Mouse (Mus musculus) forebrain, embryonic 14.5 days (tissue): ENCODE measurements at regions not wholly inside any gene's neighbourhood (a gene's known extent, or its start where the extent isn't known, plus 50 kb on each side); places are given as distances from the start of the nearest gene placed in this dataset.

Source experiments
- ATAC-seq: fragments of 200-750 bp; cut with Nextera tagmentation; 2 replicates; pipeline ENCODE4 v1.8.0; 2017; ENCODE audit warnings: mild to moderate bottlenecking, moderate library complexity
- DNase-seq: peaks from one replicate; pipeline ENCODE4 v3.0.0-alpha.2; 2015; ENCODE audit warnings: low spot score
- H3K27ac ChIP-seq: fragments of 300-500 bp; sonication (generic); 2 replicates; pipeline ENCODE4 v1.5.1; 2014; ENCODE audit warnings: low read depth, mild to moderate bottlenecking, control low read depth, low read length, moderate library complexity
- H3K27me3 ChIP-seq: fragments of 300-500 bp; sonication (generic); replicated peaks from 2 replicates; pipeline ENCODE4 v1.6.1; 2014; ENCODE audit warnings: low read length, control low read depth, mixed read lengths; ENCODE audit not compliant: control insufficient read depth, insufficient read depth
- H3K36me3 ChIP-seq: fragments of 300-500 bp; sonication (generic); 2 replicates; pipeline ENCODE4 v1.6.1; 2014; ENCODE audit warnings: low read length, control low read depth; ENCODE audit not compliant: control insufficient read depth, insufficient read depth
- H3K4me1 ChIP-seq: fragments of 300-500 bp; sonication (generic); 2 replicates; pipeline ENCODE4 v1.6.1; 2014; ENCODE audit warnings: antibody characterized with exemption, low read length, control low read depth; ENCODE audit not compliant: control insufficient read depth, insufficient read depth
- H3K4me2 ChIP-seq: fragments of 300-500 bp; sonication (generic); 2 replicates; pipeline ENCODE4 v1.6.1; 2014; ENCODE audit warnings: mild to moderate bottlenecking, control low read depth, low read length
- H3K4me3 ChIP-seq: fragments of 300-500 bp; sonication (generic); 2 replicates; pipeline ENCODE4 v1.5.1; 2014; ENCODE audit warnings: low read depth, low read length, control low read depth
- H3K9ac ChIP-seq: fragments of 300-500 bp; sonication (generic); 2 replicates; pipeline ENCODE4 v1.6.1; 2014; ENCODE audit warnings: mild to moderate bottlenecking, low read length, control low read depth, moderate library complexity
- H3K9me3 ChIP-seq: fragments of 300-500 bp; sonication (generic); replicated peaks from 2 replicates; pipeline ENCODE4 v1.6.1; 2016; ENCODE audit warnings: low read length, control low read depth, mixed read lengths; ENCODE audit not compliant: control insufficient read depth
- WGBS: fragments of 180-500 bp; shearing (Covaris S2); extraction: QIAGEN DNeasy Blood & Tissue Kit; methylation state at CpG from one replicate; pipeline ENCODE4 v1.1.7; 2014; 5-methylcytosine and 5-hydroxymethylcytosine counted together

GRCm38 (mm10) chr16:93461406-93462285 lies 142.2 kb downstream of the Setd4 start:
- H3K4me2 ChIP-seq, result no peak overlapping the region
- H3K27me3 ChIP-seq, result no peaks in the 10 kb centered on the region
- 90% methylated on average over 27 of the region's 27 CpGs for WGBS
- H3K36me3 ChIP-seq, result no peaks in the 10 kb centered on the region
- no peak overlapping the region for H3K27ac ChIP-seq
- DNase-seq, result no peak
- H3K4me1 ChIP-seq, result no peaks in the 10 kb centered on the region
- H3K9ac ChIP-seq, result no peak overlapping the region
- no peak for ATAC-seq
- H3K4me3 ChIP-seq, result no peak overlapping the region
- H3K9me3 ChIP-seq, result no peaks in the 10 kb centered on the region

DNA sequence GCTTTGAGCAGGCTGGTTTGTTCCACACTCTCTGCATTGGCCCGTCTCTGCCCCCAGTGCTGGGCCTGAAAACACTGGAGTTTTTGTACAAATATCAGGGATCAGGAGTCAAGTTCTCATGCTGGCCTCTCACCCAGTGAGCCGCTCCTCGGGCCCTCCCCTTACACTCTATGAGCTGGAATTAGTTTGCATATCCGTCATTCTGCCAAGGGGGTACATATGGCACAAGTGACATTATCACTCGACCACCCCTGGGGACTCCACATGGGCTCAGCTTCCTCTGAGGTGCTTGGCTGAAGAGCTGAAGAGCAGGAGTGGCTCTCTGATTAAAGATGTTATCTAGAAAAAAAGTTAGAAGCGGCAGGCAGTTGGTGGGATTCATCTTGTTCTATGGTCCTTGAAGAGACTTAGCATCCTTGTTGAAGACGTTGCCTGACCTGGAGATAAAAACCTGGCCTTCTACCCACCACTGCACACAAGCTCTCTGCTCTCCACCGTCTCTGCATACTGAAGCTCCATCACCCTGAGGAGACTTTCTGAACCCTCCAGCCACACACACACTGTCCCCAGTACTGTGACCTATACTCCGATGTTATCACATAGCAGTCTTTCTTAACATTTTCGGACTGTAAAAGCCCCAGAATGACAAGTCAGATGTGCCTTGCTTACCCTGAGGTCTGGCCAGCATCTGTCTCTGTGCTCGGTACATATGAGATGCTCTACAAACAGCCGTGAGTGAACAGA lies 144.2 kb downstream of the Setd4 start:
- H3K4me1 ChIP-seq, result no peaks in the 10 kb centered on the region
- no peaks in the 10 kb centered on the region for H3K27me3 ChIP-seq
- no peak overlapping the region for H3K9ac ChIP-seq
- ATAC-seq, result peak; percentile 60; the same call in 1 of the 2 replicates
- WGBS, result 56% methylated on average over 12 of the region's 12 CpGs
- no peak overlapping the region for H3K27ac ChIP-seq
- no peak overlapping the region for H3K4me3 ChIP-seq
- H3K9me3 ChIP-seq, result no peaks in the 10 kb centered on the region
- no peak for DNase-seq
- no peaks in the 10 kb centered on the region for H3K36me3 ChIP-seq
- H3K4me2 ChIP-seq, result no peak overlapping the region

- no peaks in the 10 kb centered on the region for H3K36me3 ChIP-seq
- WGBS, result 40% methylated on average over 24 of the region's 25 CpGs
- H3K4me2 ChIP-seq, result peak overlapping the region; percentile 28; the same call in 1 of the 2 replicates
- no peaks in the 10 kb centered on the region for H3K9me3 ChIP-seq
- H3K4me1 ChIP-seq, result no peaks in the 10 kb centered on the region
- H3K4me3 ChIP-seq, result no peak overlapping the region
- H3K27me3 ChIP-seq, result no peaks in the 10 kb centered on the region
- ATAC-seq (peak; percentile 81; the same call in 1 of the 2 replicates), DNase-seq (peak; percentile 79)
- H3K9ac ChIP-seq, result peak overlapping the region; percentile 37; the same call in 1 of the 2 replicates
- peak overlapping the region; percentile 71; the same call in 1 of the 2 replicates for H3K27ac ChIP-seq
Observed at GRCm38 (mm10) chr16:93458598-93459496, 145.0 kb downstream of the Setd4 start.

- Histone ChIP-seq H3K36me3 (no peaks in the 10 kb centered on the region), H3K4me3 (no peak overlapping the region), H3K9ac (no peak overlapping the region), H3K27me3 (no peaks in the 10 kb centered on the region), H3K4me2 (no peak overlapping the region), H3K4me1 (no peaks in the 10 kb centered on the region), H3K27ac (no peak overlapping the region), H3K9me3 (no peaks in the 10 kb centered on the region)
- no peak for ATAC-seq
- DNase-seq, result no peak
- WGBS, result 87% methylated on average over 20 of the region's 20 CpGs
Observed at GRCm38 (mm10) chr16:93458011-93458585, 145.8 kb downstream of the Setd4 start.

DNA sequence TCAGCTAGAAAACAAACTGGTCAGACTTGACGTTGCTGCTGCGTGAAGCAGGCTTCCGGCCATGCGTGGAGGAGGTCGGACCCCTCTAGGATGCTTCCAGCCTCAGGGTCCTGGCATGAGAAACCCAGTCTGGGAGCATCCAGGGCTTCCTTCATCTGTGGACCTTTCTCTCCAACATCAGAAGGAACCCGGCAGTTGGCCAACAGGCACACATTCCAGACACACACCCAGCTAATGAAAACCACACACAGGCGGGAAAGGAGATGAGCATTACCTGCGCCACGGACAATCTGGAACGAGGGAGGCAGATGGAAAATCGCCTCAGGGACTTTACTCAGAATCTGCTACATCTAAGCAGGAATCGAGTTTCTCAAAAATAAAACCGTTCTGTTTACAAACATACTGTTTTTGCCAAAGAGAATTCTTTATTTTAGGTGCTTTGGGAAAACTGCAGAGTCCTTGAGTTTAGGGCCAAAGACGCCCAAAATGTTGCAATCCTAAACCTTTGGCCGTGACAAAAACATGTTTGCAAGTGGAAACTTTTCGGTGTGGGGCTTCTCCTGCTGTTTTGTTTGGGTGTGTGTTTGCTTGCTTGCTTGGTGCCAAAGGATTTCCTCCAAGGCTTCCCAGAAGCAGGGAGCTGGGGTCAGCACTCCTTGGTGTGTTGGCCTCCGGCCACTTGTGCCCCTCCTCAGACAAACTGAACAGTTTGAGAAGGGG lies 147.0 kb downstream of the Setd4 start:
- Histone ChIP-seq H3K27me3 (no peaks in the 10 kb centered on the region), H3K27ac (no peak overlapping the region), H3K36me3 (no peaks in the 10 kb centered on the region), H3K4me1 (no peaks in the 10 kb centered on the region), H3K9ac (no peak overlapping the region), H3K9me3 (no peaks in the 10 kb centered on the region), H3K4me3 (no peak overlapping the region), H3K4me2 (no peak overlapping the region)
- 89% methylated on average over 17 of the region's 17 CpGs for WGBS
- no peak for DNase-seq
- ATAC-seq, result no peak

GRCm38 (mm10) chr16:93454080-93454997 lies 149.5 kb downstream of the Setd4 start:
- H3K9ac ChIP-seq, result no peak overlapping the region
- H3K9me3 ChIP-seq, result no peaks in the 10 kb centered on the region
- WGBS, result 28% methylated on average over 8 of the region's 8 CpGs

GRCm38 (mm10) chr16:93453056-93453455 lies 150.8 kb downstream of the Setd4 start:
- no peaks in the 10 kb centered on the region for H3K4me1 ChIP-seq
- DNase-seq (no peak), ATAC-seq (no peak)
- H3K27me3 ChIP-seq, result no peaks in the 10 kb centered on the region
- H3K4me3 ChIP-seq, result no peak overlapping the region
- no peak overlapping the region for H3K4me2 ChIP-seq
- no peaks in the 10 kb centered on the region for H3K36me3 ChIP-seq
- H3K27ac ChIP-seq, result no peak overlapping the region
- H3K9ac ChIP-seq, result no peak overlapping the region
- whole genome bisulfite sequencing, result 86% methylated on average over 9 of the region's 9 CpGs
- no peaks in the 10 kb centered on the region for H3K9me3 ChIP-seq

More at GRCm38 (mm10) chr16:93454080-93454997, 149.5 kb downstream of the Setd4 start:
- Histone ChIP-seq H3K36me3 (no peaks in the 10 kb centered on the region), H3K27me3 (no peaks in the 10 kb centered on the region), H3K4me2 (no peak overlapping the region), H3K4me1 (no peaks in the 10 kb centered on the region), H3K4me3 (no peak overlapping the region), H3K27ac (no peak overlapping the region)
- ATAC-seq, result peak; percentile 50; the same call in 1 of the 2 replicates
- DNase-seq, result peak; percentile 93
